Mouse (Mus musculus) retina, adult 2 months (tissue): ENCODE measurements around the gene Grk5.
"Not testable (repeated sequence)": the region's sequence is repeated elsewhere in the genome, so short reads cannot be mapped to it uniquely, and the experiment has no call there.

Source experiments
- DNase-seq: peaks from one replicate; pipeline ENCODE4 v3.0.0-alpha.2; 2012; ENCODE audit warnings: low read depth, low spot score

Grk5 gene

DNA sequence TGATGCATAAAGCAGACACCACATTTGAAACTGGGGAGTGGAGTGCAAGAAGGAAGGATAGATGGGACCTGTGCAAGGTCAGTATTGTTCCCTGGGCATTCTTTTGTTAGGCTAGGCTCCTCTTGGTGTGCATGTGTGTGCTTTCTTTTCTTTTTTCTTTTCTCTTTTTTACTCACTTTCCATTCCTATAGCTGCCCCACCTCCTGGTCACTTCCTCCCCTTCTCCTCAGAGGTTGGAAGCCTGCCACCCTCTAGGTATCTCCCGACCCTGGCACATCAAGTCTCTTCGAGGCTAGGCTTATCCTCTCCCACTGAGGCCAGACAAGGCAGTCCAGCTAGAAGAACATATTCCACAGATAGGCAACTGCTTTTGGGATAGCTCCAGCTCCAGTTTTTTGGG, 22.1 kb downstream of the Grk5 start:
- no peak for DNase-seq

DNA sequence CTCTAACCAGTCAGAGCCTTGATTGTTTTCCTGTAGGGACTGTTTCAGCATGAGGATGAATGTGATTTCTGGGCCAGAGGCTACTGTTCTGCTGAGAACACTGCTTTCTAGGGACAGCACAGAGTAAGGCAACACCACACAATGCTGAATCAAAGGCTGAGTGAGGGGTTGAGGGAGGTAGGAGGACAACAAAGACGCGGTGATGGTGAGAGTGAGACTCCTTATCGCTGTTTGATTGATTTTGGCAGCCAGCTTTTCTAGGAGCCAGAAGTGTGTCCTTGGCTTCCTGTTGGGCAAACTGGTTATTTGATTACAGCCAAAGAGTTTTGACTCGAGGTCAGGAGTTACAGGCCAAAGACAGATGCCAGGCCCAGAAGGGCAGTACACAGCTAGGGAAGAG, 25.7 kb downstream of the Grk5 start:
- DNase-seq: no peak

DNA sequence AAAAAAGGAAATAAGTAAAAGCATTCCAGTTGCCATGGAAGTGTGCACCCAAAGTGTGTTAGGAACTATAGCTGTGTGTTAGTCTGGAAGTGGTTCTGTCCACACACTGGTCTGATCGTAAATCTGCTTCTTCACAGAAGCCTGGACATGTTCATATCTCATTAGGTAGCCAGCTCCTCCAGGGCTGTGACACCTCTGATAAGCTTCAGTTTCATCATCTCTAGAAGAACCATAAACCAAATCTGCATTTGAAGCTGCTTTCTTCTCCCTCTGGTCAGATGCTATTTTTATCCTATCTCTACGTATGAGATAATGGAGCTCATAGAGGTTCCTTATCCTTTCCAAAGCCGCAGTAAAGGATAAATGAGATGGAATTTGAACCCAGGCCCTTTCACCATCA, 26.3 kb downstream of the Grk5 start:
- DNase-seq: no peak

DNA sequence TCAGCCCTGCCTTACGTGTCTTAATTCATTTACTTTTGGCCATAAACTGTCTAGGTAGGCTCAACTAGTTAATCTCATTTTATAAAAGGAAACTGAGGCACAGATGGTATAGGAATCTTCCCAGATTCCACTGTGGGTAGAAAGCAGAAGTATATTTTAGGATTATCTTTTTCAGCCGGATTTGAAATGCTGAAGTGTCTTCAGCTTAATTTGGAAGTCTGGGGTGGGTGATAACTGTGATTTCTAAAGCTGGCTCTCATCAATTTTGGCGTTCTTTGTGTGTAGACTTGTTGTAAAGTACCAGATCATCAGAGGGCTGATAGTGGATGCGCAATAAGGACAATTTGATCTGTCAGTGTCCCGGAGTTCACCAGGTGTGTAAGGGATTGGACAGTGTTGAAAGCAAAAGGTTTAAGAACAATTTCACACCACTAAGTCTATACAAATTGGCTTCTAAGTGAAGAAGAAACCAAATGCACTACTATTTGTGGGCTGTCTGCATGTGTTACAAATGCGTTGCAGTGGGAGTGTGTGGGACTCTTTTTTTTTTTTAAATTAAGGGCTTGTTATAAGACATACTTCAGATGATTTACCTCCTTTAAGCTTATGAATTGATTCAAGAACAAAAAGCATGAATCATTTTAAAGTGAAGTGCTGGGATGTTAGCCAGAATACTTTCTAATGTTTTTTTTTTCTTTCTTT, 27.5 kb downstream of the Grk5 start:
- DNase-seq: no peak

DNA sequence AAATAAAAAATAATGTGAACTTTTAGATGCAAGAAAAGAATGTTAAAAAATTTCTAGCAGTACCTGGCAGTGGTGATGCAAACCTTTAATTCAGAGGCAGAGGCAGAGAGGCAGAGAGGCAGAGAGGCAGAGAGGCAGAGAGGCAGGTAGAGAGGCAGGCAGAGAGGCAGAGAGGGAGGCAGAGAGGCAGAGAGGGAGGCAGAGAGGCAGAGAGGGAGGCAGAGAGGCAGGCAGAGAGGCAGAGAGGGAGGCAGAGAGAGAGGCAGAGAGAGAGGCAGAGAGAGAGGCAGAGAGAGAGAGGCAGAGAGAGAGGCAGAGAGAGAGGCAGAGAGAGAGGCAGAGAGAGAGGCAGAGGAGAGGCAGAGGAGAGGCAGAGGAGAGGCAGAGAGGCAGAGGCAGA, 35.0 kb downstream of the Grk5 start:
- DNase-seq: not testable (repeated sequence)

DNA sequence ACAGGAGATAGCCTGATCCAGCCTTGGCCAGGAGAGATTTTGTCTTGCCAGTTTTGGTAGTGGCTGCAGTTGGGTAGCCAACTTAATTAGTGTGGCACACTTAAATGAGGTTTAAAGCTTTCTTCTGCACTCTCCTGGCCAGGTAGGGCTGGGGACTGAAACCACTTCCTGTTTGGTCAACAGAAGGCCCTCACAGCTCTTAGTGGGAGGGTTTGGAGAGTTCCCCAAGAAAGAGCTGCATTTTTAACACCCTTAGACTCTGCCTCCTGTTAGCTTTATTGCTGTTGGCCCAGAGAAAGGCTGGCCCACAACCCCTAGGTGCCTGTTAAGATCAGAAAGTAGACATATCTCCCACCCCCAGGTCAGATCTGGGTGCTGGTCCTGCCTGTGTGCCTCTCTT, 45.5 kb downstream of the Grk5 start:
- no peak for DNase-seq

DNA sequence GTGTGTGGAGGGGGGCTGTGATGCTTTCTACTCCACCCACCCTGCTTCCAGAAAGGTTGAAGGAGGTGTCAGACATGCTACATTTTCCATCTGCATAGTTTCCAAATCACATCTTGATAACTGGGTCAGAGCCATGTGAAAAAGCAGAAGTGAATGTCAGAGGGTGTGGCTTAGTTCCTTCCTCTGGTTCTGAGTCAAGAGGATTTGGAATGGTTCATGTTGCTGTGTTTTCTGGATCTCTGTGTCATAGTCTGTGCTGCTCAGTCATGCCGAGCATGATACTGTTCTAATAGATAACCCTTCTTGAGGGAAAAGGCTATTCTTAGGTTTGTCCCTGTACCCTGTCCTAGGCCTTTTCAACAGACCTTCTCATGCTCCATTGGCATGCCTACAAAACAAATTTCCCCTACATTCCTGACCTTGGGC, 50.4 kb downstream of the Grk5 start:
- no peak for DNase-seq

DNA sequence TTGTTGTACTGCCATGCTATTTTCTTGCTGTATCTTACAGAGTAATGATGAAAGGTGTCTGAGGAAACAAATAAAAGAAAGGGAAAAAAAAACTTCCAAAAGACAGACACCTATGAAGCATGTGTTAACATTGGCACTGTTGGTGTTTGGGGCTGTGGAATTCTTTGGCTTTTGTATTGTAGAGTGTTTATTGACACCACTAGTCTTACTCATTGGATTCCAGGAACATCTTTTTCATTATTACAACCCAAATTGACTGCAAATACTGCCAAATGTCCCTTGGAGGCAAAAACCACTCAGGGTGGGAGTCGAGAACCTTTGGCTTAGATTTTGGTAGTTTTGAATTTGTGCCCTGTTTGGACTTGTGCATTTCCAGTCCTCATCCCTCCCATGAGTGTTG, 51.3 kb downstream of the Grk5 start:
- DNase-seq: no peak

DNA sequence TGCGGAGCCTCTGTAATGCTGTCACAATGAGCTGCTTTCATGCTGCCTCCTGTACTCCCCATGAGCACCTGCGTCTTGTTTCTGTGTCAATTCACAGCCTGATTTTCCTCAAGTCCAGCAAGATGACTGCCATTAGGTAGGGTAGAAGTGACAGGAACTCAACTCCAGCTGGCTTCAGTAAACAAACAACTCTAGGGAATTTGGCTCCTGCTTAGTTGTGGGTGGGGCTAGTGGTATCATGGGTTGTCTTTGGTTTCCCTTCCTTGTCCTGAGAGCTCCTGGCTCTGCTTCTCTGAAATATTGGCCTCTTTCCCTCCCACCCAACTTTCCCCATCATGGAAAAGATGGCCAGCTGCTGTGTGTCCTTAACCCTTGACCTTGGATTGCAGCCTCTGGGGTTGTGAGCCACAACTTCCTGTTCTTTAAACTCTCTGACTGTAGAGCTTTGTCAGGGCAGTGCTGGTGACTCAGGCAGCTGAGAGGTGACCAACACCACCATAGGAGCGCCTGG, 56.3 kb downstream of the Grk5 start:
- DNase-seq: no peak

DNA sequence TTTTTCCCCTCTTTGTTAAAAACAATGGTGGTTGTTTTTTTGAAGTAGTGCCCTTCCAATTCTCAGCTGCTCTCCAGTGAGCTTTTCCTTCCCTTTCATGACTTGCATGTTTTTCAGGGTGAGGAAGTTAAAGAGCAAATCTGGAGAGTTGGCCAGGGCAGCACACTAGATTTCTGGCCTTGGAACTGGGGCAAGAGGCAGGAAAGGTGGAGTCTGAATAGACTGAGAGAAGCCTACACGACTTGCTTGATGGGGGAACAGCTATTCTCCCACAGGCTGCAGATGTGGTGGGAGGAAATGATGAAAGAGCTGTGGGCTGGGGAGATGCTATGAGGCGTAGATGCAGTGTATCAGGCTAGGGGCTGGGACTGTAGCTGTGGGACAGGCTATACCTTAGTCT, 57.1 kb downstream of the Grk5 start:
- DNase-seq: no peak

DNA sequence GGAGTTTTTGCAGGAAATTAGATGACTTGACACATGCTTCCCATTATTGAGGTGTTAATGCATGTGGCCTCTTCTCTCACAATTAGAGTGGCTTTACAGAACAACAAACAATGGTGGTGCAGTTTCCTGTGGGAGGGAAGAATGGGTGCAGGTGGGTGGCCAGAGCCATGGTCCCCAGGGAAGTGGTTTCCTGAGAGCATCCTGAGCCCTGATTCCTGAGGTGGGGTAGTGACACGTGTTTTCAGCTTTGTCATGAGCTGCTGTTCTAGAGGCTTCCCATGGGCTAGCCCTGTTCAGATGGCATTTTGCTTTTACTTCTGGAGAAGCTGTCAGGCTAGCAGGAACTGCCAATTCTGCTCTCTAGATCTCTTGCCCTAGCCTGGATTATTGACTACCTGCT, 59.4 kb downstream of the Grk5 start:
- DNase-seq: no peak

DNA sequence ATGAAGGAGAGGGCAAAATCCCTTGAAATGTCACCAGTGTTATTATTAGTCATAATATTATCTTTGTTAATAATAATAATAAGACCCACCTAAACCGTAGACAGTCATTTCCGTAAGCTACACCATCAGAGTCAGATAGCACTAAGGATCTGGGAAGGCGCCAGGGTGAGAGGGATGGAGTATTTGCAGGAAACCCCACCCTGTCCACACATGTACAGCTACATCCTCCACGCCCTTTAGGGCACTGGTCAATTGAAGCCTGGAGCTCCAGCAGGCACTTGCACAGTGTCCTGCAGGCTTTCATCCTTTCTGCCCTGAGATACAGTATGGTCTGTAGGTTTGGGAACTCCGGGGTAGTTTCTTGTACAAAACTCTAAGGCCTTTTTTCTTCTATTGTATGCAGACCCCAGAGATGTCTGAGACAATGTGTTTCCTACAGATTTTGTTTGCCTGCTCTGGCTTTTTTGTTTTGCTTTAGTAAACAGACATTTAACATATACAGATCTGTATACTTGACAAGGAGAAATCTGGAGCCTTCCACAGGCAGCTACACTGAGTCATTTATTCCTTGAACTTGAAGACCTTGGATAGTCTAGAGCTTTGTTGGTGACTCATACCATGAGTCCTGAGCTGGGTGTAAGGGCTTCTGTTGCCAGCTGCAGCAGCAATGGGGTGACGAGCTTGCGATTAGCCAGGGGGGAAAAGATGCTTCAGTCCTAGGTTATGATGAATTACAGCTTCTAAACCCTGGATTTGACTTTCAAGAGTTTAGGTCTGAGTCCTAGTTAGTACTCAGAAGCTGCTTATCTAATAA, 60.7 kb downstream of the Grk5 start:
- no peak for DNase-seq

DNA sequence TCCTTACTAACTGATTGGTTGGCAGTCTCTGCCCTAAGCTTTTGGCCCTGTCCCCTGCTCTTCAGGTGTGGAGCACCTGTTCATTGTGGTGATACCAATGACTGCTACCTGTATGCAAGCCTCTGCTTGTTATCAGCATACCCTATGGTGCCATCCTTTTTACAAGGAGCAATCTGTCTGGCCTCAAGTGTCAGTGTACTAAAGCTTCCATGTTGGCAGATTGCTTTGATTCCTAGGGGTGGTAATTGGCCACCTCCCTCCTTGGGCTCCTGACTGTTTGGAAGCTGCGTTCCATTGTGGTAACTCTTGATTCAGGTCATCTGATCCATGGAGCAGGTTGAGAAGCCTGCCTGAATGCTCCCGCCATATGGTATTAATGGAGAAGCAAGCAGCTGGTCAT, 65.6 kb downstream of the Grk5 start:
- DNase-seq: no peak

DNA sequence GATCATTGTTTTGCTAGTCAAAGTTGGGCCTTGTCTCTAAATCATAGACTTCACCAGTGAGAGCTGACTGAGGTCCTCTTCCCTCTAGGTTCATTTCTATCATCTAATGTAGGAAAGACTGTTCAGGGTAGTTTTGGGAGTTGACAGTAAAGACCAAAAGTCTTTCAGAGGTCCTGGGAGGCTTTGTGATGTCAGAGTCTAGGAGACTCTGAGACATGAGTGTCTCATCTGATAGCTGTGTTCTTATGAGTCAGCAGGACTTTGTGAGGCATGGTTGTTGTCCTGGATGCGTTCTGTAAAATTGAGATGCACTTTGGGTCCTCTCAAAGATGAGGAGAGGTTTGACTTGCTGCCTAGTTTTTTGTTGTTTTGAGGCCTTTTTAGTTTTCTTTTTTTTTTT, 66.2 kb downstream of the Grk5 start:
- no peak for DNase-seq

DNA sequence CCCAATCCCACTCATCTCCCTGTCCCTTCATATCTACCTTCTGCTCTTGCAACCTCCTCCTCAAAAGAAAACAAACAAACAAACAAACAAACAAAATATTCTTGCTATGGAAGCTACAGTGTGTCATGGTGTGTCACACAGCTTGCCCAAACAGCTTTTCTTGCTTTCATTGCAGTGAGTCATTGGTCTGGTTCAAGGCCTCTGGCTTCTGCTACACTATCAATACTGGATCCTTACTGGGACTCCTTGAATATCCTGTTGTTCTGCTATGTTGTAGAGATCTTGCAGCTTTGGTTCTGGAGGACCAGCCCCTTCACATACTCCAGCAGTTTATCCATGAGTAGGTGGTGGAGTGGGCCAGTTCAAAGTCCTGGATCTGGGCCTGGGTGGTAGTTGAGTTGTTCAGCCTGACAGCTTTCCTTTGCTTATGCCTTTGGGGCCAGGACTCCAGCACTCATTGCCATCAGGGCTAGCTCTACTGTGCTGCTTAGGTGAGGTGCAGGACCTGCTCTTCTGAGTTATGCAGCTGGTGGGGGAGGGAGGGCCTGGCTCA, 66.7 kb downstream of the Grk5 start:
- no peak for DNase-seq

DNA sequence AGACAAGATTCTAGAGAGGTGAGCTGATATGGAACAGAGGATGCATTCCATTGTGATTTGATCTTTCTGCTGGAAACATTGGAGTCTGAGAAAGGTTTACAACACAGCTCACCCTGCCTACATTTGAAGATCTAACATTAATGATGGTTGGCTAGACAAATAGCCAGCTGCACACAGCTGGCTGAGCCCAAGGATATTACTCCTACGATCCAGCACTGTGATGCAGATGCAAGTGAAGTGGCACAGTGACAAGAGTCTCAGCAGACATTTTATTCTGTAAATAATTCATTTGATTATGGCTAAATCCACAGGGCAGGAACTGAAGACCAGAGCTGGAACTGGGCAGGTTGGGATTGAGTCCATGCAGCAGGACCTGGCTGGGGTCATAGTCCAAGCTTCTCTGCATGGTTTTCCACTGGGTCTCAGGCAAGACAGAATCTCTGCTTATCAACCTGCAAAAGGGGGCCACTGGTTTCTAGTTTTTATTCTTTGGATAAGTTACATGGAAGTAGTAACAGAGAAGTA, 70.2 kb downstream of the Grk5 start:
- DNase-seq: no peak

DNA sequence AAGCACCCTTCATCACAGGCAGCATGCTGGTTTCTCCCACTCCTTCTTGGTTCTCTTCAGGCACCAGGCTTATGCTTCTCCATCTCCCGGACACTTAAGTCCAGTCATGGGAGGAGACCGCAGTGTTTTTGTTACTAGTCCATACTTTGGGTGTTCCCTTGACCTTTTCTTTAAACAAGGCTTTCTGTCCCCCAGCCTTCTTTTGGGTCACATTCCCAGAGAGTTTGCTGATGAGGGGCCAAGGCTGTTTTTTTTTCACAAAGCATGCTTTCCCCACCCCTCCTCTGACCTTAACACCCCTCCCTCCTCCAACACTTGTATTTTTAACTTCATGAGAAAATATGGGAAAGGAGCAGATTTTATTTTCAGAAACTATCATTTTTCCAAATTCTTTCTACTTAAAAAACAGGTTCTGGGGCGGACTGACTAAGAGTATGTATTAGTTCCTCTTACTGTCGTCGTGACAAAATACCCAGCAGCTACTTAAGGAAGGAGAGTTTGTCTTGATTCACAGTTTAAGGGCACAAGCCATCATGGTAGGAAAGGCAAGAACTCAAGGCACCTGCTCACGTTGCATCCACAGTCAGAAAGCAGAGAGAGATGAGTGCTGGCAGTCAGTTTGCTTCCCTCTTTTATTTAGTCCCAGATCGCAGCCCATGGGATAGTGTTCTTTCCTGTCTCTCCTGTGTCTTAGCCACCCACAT, 73.0 kb downstream of the Grk5 start:
- no peak for DNase-seq

DNA sequence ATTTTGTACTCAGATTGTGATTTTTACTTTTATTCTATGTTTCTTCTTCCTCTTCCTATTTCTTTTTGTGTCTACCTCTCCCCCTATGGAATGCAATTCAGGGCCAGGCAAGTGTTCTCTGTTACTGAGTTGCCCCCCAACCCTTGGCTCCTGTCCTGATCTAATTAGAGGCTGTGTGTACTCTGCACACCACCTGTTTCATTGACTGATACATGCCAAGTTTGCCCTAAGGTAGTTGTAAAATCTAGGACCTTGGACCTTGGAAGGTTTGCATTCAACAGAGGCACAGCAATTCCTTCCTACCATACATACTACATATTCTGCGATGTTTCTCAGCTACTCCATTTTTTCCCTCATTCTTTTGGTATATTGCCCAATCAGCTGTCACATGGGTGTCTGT, 78.4 kb downstream of the Grk5 start:
- no peak for DNase-seq

DNA sequence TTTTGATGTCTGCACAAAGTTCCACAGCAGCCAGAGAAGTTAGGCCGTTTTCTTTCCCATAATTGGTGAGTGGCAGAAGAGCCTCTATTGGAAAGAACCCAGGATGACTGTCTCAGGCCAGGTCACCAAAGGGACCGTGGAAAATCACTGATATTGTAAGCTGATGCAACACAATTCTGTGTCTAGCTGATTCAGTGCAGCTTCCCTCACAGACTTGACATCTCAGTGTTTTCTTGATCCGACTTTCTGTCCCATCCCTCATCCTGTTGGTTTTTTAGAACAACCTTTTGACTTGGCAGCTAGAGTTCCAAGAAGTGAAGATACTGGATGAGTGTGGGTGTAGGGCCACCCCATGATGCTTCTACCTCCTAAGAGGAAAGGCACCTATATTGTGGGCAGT, 80.9 kb downstream of the Grk5 start:
- no peak for DNase-seq

DNA sequence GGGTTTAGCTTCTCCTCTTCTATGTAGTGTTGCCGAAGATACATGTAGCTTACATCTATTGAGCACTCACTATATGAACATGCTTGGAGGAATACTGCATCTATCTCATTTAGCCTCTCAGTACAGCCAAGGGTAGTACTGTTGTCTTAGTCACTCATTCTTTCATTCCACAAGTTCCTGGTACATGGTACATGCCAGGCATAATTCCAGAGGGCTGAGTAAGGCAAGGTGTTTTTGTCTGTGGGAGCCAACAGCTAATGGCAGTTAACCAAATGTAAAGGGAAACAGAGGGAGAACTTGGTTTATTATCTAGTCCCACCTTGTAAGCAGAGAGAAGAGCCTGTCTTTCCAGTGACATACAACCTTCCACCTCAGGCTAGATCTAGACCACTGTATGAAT, 82.0 kb downstream of the Grk5 start:
- DNase-seq: no peak

DNA sequence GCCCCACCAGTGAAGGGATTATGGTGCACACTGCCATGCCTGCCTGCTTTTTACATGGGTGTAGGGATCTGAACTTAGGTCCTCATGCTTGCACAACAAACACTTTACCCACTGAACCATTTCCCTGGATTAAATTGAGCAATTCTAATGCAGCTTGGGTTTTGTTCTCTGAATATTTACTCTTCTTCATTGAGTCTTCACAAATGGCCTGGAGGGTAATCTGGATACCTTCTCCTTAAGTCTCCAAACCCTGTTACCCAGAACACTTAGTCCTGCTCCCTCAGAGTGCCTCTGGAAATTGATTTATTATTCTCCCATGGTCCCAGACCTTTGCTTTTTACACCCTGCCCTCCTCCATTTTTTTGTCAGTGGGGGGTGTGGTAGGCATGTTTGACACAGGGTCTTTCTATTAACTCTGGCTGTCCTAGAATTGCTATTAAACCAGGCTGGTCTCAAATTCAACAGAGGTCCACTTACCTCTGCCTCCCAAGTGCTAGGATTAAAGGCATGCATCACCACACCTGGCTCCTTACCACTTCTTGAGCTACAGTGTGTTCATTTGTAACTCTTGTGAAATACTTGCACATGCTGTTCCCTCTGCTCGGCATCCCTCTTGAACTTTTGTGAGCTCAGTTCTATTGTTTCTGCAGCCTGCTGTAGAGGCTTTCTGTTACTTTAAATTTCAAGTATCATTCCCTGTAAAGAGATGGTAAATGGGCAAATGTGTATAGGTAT, 82.9 kb downstream of the Grk5 start:
- DNase-seq: no peak
